Mouse (Mus musculus): Measurements from ENCODE around the gene S100a14. TPM values are rescaled to one million over a fixed set of nuclear protein-coding genes. Genes with fewer than 3 reads are reported as not detected.

S100a14 gene
- polyA plus RNA-seq, 1 experiment from 2014 or later, result 12.5 TPM

GRCm38 (mm10) chr3:90531713-90532112 lies 5.1 kb downstream of the S100a14 start:
- H3K9me3 ChIP-seq (replicated peaks; ENCODE audit: low read length), result no peaks in the 10 kb centered on the region
- H3K36me3 ChIP-seq (ENCODE audit: insufficient read depth, low read length), result no peaks in the 10 kb centered on the region
- H3K27me3 ChIP-seq (ENCODE audit: insufficient read depth, low read length), result no peaks in the 10 kb centered on the region
- H3K27ac ChIP-seq, result no peak overlapping the region
- no peak overlapping the region for H3K9ac ChIP-seq (ENCODE audit: low read depth, low read length)
- H3K4me3 ChIP-seq (replicated peaks; ENCODE audit: low read depth, low read length), result no peak overlapping the region
- H3K4me1 ChIP-seq (replicated peaks; ENCODE audit: insufficient read depth, low read length), result no peaks in the 10 kb centered on the region
- DNase-seq (ENCODE audit: low spot score), result no peak
- H3K4me2 ChIP-seq (ENCODE audit: low read length), result no peak overlapping the region
- TF ChIP-seq CTCF (IDR thresholded peaks at IDR 0.05; ENCODE audit: low read depth), result no peak
- no peak for ATAC-seq (replicated peaks; ENCODE audit: low FRiP score, low read depth)
- WGBS, result 59% methylated on average over 5 of the region's 5 CpGs

- WGBS, result 60% methylated on average over 1 of the region's 1 CpGs
- no peaks in the 10 kb centered on the region for H3K9me3 ChIP-seq (replicated peaks; ENCODE audit: low read length)
- no peak for DNase-seq (ENCODE audit: low spot score)
- H3K4me3 ChIP-seq (replicated peaks; ENCODE audit: low read depth, low read length), result no peak overlapping the region
- no peaks in the 10 kb centered on the region for H3K36me3 ChIP-seq (ENCODE audit: insufficient read depth, low read length)
- TF ChIP-seq CTCF (IDR thresholded peaks at IDR 0.05; ENCODE audit: low read depth), result no peak
- no peaks in the 10 kb centered on the region for H3K27me3 ChIP-seq (ENCODE audit: insufficient read depth, low read length)
- no peak overlapping the region for H3K4me2 ChIP-seq (ENCODE audit: low read length)
- peaks cover 14% of the 10 kb centered on the region; the same call in 1 of the 2 replicates for H3K4me1 ChIP-seq (replicated peaks; ENCODE audit: insufficient read depth, low read length)
- ATAC-seq (replicated peaks; ENCODE audit: low FRiP score, low read depth), result no peak
- H3K27ac ChIP-seq, result no peak overlapping the region
- no peak overlapping the region for H3K9ac ChIP-seq (ENCODE audit: low read depth, low read length)
Observed at GRCm38 (mm10) chr3:90535446-90535845, 8.8 kb downstream of the S100a14 start.

DNA sequence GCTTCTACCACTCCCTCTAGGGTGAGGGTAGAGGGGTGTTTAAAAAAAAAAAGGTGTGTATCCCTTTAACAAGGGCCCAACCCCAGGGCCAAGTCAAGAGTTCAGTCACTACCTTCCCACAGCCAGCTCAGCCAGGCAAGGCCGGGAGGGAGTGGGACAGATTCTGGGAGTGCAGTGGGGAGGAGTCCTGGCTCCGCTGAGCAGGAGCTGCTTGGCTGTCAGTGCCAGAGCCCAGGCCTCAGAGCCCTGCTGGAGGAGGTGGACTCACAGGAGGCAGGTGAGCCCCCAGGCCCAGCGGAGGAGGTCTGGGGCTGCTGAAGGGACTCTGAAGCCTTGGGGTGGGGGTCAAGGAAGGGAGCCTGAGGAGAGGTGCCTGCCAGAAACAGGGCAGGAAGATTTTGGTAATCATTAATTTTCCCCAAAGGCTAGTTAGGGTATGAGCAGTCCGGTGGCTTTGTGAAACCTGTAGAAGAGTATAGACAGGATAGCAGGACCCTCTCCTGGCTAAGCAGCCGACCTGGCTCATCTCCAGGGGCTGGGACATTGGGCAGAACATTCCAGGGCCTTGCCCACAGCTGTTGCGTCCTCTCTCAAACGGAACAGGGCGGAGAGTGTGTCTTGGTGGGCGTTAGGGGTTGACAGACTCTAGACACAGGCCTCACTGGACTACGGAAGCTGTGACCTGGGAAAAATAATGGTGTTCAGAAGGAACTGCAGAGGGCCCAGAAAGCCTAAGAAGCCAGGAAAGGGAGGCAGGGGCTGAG lies 10.7 kb downstream of the S100a14 start, which contains the start of gene S100a16:
S100a16 (plus strand) TSS at position 114 of the 764 bp plus-strand sequence.
- no peaks in the 10 kb centered on the region for H3K27me3 ChIP-seq (ENCODE audit: insufficient read depth, low read length)
- WGBS, result 22% methylated on average over 10 of the region's 10 CpGs
- DNase-seq (ENCODE audit: low spot score), result peak; percentile 81
- H3K4me2 ChIP-seq (ENCODE audit: low read length), result peak within 1 kb of the TSS; percentile 50
- H3K36me3 ChIP-seq (ENCODE audit: insufficient read depth, low read length), result 0 out of 2 replicates have a peak, but pooled peaks cover under 1% of the 10 kb centered on the region
- peak within 1 kb of the TSS; percentile 55 for H3K9ac ChIP-seq (ENCODE audit: low read depth, low read length)
- peaks cover 24% of the 10 kb centered on the region for H3K4me1 ChIP-seq (replicated peaks; ENCODE audit: insufficient read depth, low read length)
- no peak for TF ChIP-seq CTCF (IDR thresholded peaks at IDR 0.05; ENCODE audit: low read depth)
- ATAC-seq (replicated peaks; ENCODE audit: low FRiP score, low read depth), result peak; percentile 87
- peak within 1 kb of the TSS; percentile 93 for H3K27ac ChIP-seq
- H3K4me3 ChIP-seq (replicated peaks; ENCODE audit: low read depth, low read length), result peak within 1 kb of the TSS; percentile 27
- H3K9me3 ChIP-seq (replicated peaks; ENCODE audit: low read length), result no peaks in the 10 kb centered on the region

DNA sequence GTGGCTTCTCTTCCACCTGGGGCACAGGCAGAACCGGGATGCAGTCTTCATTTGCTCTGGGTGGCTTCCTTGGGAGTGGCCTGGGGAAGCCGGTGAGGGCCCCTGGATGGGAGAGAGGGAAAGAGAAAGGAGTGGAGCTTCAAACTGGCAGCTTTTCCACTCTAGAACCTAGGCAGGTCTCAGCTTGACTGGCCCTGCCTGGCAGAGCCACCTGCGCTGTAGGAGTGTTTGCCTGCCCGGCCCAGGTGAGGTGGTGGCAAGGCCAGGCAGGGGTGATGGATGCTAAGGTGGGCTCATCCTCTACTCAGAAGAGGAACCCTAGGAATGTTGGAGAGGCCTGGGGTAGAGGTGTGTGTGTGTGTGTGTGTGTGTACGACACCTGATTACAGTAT lies 11.2 kb downstream of the S100a14 start:
- H3K36me3 ChIP-seq (ENCODE audit: insufficient read depth, low read length), result 0 out of 2 replicates have a peak, but pooled peaks cover 4% of the 10 kb centered on the region
- H3K27ac ChIP-seq, result peak overlapping the region; percentile 93
- 0 out of 2 replicates have a peak, but pooled peaks have one; percentile 3 for ATAC-seq (replicated peaks; ENCODE audit: low FRiP score, low read depth)
- H3K4me3 ChIP-seq (replicated peaks; ENCODE audit: low read depth, low read length), result peak overlapping the region; percentile 27
- H3K4me1 ChIP-seq (replicated peaks; ENCODE audit: insufficient read depth, low read length), result peaks cover 24% of the 10 kb centered on the region
- H3K9me3 ChIP-seq (replicated peaks; ENCODE audit: low read length), result no peaks in the 10 kb centered on the region
- TF ChIP-seq CTCF (IDR thresholded peaks at IDR 0.05; ENCODE audit: low read depth), result no peak
- DNase-seq (ENCODE audit: low spot score), result no peak
- no peaks in the 10 kb centered on the region for H3K27me3 ChIP-seq (ENCODE audit: insufficient read depth, low read length)
- 59% methylated on average over 5 of the region's 5 CpGs for WGBS
- H3K4me2 ChIP-seq (ENCODE audit: low read length), result peak overlapping the region; percentile 50
- H3K9ac ChIP-seq (ENCODE audit: low read depth, low read length), result peak overlapping the region; percentile 55

DNA sequence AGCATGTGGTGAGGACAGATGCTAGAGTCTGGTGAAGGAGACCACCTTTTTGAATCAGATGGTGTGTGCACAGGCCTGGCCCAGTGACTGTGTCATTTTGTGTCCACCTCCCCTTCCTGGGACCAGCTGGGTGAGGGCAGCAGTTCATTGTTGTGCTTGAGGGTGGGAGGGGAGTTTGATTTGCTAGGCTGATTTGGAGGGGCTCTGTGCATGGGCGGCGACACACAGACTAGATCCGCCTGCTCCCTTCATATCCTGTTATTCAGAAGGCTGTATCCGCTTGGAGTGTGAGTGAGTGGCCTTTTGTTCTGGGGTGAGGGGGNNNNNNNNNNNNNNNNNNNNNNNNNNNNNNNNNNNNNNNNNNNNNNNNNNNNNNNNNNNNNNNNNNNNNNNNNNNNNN lies 14.2 kb downstream of the S100a14 start:
- Histone ChIP-seq H3K27me3 (ENCODE audit: insufficient read depth, low read length) (no peaks in the 10 kb centered on the region), H3K4me3 (replicated peaks; ENCODE audit: low read depth, low read length) (peak overlapping the region; percentile 6; the same call in 1 of the 2 replicates), H3K36me3 (ENCODE audit: insufficient read depth, low read length) (0 out of 2 replicates have a peak, but pooled peaks cover 7% of the 10 kb centered on the region), H3K4me1 (replicated peaks; ENCODE audit: insufficient read depth, low read length) (peaks cover 24% of the 10 kb centered on the region), H3K27ac (peak overlapping the region; percentile 78), H3K4me2 (ENCODE audit: low read length) (peak overlapping the region; percentile 41), H3K9me3 (replicated peaks; ENCODE audit: low read length) (no peaks in the 10 kb centered on the region), H3K9ac (ENCODE audit: low read depth, low read length) (peak overlapping the region; percentile 53)
- no peak for TF ChIP-seq CTCF (IDR thresholded peaks at IDR 0.05; ENCODE audit: low read depth)
- ATAC-seq (replicated peaks; ENCODE audit: low FRiP score, low read depth) (peak; percentile 46; the same call in 1 of the 2 replicates), DNase-seq (ENCODE audit: low spot score) (peak; percentile 79)
- 27% methylated on average over 4 of the region's 4 CpGs for WGBS

DNA sequence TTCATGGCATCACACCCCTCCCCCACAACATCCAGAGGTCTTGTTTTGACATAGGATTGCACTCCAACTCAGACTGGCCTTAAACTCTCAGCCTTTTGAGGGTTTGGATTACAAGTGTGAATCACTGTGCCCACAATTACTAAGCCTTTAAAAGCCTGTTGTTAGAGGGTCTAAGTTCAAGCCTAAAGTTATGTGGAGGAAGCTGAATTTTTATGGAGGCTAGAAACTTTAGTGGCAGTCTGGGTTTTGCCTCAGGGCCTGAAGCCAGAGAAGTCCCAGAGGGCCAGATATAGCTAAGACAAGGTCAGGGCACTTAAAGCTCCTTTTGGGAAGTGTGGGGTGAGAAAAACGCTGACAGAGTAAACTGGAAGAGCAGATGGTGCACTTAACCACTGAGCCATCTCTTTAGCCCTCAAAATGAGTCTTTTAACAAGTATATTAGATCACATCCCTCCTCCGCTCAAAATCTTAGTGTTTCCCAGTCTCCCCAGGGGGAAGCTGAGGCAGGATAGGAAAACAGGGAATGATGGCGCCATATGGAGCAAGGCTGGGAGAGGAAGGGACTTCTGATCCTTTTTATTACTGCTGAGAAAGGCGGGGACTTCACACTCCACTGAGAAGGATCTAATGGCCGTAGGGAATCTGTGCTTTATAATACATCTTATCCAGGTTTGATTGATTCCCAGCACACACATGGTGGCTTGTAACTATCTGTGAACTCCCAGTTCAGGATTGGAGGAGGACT lies 23.2 kb downstream of the S100a14 start:
- no peaks in the 10 kb centered on the region for H3K36me3 ChIP-seq (ENCODE audit: insufficient read depth, low read length)
- TF ChIP-seq CTCF (IDR thresholded peaks at IDR 0.05; ENCODE audit: low read depth), result no peak
- no peak overlapping the region for H3K4me3 ChIP-seq (replicated peaks; ENCODE audit: low read depth, low read length)
- no peak overlapping the region for H3K9ac ChIP-seq (ENCODE audit: low read depth, low read length)
- WGBS, result 39% methylated on average over 5 of the region's 5 CpGs
- H3K27me3 ChIP-seq (ENCODE audit: insufficient read depth, low read length), result no peaks in the 10 kb centered on the region
- H3K4me1 ChIP-seq (replicated peaks; ENCODE audit: insufficient read depth, low read length), result no peaks in the 10 kb centered on the region
- ATAC-seq (replicated peaks; ENCODE audit: low FRiP score, low read depth) (no peak; the same call in 1 of the 2 replicates), DNase-seq (ENCODE audit: low spot score) (peak; percentile 52)
- no peak overlapping the region for H3K4me2 ChIP-seq (ENCODE audit: low read length)
- no peaks in the 10 kb centered on the region for H3K9me3 ChIP-seq (replicated peaks; ENCODE audit: low read length)
- no peak overlapping the region for H3K27ac ChIP-seq
